Mouse (Mus musculus) right cerebral cortex, postnatal 36 days (tissue): ENCODE measurements around the gene Snx30.
A peak's percentile ranks its signal among the peaks of the same experiment; 100 is the strongest.

Experiments
- DNase-seq, 2 experiments: peaks; one replicate each; pipeline ENCODE4 v3.0.0; 2022; ENCODE audit warnings: low spot score in 2 of 2, mixed read lengths in 1 of 2

Snx30 gene

DNA sequence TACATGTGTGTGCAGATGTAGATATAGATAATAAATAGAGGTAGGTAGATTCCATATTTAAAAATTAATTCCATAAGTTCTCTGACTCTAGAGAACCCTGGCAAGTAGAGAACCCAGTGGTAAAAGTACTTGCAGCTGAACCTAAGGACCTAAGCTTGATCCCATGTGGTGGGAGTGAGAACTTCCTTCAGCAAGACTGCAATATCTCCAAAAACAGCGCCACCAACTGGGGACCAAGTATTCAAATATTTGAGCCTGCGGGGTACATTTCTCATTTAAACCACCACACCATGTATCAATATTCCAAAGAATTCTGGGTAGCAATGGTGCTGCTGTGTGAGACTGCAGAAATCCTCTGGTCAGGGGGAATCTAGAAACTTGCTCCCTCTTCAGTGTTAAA, 11.5 kb upstream of the Snx30 start:
- no peak for DNase-seq

DNA sequence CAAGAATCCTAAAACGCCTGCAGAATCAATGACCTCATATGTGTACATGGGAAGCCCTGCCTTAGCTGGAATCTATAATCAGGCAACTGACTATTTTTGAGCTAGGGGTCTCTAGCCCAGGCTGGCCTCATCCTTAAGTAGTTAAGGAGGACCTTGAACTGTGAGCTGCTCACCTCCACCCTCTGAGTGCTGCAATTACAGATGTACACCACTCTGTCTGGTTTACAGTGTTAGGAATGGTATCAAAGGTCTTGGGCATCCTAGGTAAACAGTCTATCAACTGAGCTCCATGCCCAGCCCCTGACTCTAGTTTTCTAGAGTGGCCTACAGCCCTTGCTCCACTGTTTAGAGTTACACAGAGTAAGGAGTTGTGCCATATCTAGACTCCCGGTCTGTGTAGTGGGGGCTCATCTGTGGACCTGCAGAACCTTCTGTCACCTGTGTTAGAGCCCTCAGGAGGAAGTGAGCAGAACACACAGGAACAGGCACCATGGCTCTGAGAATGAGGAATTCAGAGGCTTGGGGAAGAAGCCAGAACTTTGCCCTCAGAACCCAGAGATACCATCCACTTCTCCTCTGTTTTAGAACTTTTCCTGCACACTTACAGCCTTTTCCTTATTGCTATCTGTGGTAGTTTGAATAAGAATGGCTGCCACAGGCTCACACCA, 9.7 kb upstream of the Snx30 start:
- DNase-seq = no peak

DNA sequence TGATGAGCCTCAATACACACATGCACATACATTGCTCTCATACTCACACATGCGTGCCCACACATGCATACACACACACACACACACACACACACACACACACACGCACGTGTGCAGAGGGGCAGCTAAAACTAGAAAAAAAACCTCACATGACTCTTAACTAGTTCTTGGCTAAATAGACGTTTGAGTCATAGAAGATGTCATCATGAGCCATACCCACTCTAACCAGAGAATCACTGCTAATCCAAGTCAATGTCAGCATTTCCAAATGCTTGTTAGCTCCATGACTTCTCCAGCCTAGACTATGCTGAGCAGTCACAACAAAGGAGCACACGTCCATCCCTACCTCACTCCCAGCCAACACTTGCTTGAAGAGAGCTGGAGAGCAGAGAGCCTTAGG, 5.5 kb upstream of the Snx30 start:
- no peak for DNase-seq

DNA sequence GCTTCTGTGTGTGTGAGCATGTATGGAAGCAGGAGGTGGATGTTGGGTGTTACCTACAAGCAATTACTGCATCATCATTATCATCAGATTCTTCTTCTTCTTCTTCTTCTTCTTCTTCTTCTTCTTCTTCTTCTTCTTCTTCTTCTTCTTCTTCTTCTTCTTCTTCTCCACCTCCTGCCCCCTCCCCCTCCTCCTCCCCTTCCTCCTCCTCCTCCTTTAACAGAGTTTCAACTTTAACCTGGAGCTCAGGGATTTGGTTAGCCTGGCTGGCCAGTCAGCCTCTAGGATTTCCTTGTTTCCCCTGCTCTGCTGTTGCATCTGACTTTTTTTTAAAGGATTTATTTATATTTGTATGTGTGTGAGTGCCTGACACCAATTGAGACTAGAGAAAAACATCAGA, 4.2 kb upstream of the Snx30 start, which contains the start of gene Inip:
Inip (minus strand) TSS at position 101 of the 400 bp plus-strand sequence.
- DNase-seq = no peak

DNA sequence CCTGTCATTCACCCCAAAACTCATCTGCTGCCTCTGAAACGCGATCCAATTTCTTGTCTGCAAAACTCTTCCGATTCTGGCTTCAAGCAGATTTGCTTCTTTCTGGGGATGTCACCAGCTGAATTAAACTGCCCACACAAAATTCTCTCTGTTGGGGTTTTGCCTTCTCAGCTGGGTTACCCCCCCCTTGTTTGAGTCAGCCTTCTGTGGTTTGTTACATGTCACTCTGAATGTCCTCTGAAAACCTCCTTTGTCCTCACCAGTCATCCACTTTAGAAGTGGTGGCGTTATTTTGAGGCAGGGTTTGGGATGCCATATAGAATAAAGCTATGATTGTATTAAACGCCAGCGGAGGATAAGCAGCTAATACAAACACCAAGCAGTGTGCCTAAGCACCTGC, 3.5 kb upstream of the Snx30 start:
- DNase-seq = no peak

DNA sequence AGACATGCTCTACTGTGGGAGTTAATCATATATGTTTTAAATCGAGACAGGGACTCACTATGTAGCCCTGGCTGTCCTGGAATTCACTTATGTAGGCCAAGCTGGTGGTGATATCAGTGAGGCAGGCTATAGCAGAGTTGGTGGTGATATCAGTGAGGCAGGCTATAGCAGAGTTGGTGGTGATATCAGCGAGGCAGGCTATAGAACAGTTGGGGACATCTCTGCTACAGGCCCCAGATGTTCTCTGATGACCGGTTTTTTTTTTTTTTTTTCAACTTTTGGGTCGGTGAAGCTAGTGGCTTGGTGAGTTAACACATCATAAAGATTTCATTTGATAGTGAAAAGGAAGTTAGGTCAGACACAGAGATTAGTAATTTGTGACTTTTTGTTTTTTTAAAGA, 2.8 kb upstream of the Snx30 start:
- DNase-seq = no peak

DNA sequence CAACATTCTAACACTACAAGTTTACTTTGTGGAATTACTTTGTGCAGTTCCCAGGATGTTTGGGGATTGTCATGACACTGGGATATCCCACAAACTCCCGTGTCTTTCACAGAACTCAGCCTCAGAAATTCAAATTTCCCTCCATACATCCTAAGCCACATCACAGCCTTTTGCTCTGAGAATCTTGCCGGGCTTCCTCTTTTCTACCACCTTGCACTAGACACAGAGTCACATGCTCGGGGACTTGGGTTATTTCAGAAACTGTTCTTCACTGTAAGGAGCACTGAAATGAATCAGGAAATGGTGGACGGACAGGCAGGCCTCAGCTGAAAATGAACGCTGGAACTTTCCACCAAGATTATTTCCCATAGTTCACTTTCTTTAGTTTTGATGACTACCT, 2.3 kb upstream of the Snx30 start:
- DNase-seq = no peak

DNA sequence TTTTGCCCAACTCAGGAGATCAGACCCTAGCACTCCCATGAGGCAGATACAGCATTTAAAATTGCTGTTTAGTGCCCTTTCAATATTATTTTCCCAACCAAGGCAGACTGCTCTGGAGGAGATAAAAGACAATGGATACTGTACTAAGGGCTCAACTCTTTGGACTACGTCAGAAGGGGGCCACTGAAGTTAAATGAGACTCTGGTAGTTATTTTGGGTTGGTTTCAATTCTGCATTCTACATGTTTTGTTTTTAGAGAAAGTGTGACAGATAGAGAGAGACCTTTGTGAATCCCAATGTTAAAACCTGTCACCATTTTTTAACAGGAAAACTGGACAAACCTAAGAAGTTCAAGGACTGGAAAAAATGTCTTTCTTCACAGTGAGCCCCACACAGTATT, 886 bp upstream of the Snx30 start:
- DNase-seq = no peak

DNA sequence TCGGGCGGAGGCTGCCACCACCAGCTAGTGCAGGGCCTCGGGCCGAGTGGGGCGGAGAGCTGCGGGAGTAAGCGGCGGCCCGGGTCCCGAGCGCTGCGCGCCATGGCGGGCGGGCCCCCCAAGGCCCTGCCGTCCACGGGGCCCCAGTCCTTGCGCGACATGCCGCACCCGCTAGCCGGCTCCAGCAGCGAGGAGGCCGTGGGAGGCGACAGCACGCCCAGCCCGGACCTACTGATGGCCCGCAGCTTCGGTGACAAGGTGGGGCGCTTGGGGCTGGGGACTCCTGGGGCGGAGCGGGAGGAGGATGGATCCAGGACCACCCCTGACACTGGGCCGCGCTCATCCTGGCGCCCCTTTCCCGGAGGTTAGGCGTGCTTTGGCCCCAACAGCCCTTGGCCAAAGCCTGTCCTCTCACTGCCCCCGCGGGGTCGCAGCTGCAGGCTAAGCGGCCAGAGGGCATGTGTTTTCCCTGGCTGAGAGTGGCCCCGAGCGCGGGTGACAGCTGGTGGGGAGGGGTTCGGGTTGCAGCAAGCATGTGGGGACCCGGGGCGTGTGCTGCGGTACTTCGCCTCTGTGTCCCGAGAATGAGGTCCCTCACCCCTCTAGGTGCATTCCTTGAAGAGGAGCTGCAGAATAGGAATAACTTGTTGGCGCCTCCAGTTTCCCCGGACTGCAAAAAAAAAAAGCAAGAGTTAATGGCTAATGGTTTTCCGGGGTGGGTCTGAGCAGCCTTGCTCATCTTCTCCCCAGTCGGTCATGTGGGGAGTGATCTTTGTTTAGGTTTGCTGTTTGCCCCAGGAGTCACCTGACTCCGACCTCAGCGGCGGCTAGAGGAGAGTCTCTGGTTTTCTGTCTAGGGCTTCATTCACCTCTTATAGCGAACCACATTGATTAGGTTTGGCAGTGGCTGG, 583 bp downstream of the Snx30 start:
- DNase-seq = no peak

DNA sequence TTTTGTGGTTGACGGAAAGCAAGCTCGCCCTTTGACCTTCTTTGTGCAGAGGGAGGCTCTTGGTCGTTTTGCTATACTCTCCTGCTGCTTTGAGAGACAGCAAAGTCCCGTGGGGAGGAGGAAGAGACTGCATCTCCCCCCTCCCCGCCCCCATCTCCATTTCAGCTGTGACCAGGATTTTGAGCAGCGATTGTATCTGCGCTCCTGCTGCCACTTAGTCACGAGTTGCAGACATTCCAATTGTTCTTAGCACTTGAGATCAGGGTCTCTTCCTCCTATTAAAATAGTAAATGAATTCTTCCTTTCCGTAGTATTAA, 1.2 kb downstream of the Snx30 start:
- DNase-seq = no peak

DNA sequence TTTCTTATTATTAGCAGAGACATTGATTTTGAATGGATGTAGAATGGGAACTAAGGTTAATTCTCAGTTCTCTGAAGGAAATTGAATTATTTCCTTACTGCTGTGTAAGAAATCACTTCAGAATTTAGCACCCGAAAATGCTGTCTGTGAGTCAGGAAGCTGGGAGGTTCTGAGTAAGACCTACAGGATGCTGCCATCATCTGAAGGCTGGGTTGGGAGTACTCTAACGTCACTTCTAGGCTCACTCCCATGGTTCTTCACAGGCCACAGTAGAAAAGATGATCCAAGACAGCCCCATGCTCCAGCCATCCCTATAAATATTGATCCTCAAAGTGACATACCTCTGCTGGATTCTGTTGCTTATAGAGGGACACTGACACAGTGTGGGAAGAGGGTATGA, 1.9 kb downstream of the Snx30 start:
- DNase-seq = no peak

DNA sequence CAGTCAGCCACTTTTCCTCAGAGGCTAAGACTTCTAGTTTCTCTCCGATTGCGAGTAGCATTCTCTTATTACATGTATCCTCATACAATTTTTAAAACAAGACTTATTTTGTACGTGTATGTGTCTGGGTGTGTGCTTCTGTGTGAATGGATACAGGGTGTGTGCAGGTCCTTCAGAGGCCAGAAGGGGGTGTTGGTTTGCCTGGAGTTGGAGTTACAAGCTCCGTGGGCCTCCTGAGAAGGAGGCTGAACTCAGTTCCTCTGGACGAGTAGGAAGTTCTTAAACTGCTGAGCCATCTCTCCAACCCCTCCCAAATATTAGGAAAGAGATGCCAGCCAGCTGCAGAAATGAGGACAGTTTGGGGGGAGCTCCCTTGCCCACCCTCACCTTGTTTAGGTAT, 2.8 kb downstream of the Snx30 start:
- DNase-seq = no peak

DNA sequence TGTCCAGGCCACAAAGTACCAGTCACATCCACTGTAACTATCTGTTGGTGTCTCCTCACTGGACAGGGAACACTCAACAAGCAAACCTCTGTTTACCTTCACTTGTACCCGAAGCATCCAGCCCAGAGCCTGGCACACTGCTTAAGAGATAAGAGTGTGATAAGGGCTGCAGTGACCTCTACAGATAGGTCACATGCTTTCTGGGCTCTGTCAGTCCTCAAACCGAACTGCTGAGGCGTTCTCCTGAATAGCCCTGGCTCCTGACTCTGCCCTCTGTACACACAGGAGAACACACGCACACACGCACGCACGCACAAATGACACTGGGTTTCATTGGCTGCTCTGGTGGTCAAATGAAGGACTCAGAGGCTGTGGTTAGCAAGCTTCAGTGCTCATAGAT, 8.5 kb downstream of the Snx30 start:
- no peak for DNase-seq

DNA sequence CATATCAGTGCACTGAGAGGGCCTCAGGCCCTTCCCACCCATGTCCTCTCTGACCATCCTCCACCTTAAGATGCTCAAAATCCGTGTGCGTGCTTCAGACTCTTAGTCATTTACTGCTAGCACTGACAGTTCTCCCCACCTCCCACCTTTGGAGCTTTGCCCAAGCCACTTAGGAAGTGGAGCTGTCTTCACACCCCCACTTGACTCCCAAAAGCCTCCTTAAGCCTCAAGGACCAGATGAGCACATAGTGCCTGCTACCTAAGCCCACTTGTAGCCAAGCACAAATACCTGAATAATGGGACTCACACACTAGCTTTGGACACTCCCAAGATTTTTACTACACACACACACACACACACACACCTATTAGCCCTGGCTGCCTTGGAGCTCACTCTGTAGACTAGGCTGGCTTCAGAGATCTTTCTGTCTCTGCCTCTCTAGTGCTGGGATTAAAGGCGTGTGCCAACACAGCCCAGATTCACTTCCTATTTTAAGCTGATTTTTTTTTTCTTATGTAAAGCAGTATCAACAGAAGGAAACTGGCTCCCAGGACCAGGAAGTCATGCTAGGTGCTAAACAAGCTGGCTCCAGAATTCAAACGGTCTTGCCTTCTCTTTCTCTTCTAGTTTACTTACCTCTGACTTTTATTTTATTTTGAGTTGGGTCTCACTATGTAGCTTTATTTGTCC, 9.6 kb downstream of the Snx30 start:
- no peak for DNase-seq

DNA sequence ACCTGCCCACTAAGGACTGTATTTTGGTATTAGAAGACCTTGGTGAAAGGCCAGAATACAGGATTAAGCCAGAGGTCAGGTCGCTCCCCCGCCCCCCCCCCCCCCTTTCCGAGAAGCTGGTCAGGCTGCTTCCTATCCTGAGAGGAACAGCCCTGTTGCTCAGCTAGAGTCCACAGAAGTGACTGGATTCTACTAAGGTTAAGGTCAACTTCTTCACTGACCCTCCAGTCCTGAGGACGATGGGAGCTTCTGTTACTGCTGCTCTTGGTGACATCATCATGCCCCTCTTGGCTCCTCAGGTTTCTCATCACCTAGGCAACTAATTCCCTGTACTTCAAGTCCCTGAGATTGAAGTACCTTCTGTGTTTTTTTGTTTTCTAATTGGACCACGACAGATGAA, 10.4 kb downstream of the Snx30 start:
- DNase-seq = no peak

DNA sequence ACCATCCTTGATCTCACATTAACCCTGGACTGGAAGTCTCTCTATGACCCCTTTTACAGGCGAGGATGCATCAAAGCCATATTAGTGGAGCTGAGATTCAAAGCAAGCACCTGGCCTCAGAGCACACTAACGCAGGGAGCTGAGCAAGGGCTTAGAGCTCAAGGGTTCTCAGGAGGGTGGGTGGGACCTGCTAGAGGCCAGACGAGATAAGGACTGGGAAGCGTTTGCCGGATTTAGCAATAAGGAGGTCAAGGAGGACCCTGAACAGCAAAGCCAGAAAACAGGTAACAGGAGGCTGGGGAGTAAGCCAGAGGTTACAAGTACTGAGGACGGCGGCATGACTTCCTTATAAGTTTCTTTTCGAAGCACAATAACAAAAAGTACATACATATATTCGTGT, 10.8 kb downstream of the Snx30 start:
- DNase-seq = no peak

DNA sequence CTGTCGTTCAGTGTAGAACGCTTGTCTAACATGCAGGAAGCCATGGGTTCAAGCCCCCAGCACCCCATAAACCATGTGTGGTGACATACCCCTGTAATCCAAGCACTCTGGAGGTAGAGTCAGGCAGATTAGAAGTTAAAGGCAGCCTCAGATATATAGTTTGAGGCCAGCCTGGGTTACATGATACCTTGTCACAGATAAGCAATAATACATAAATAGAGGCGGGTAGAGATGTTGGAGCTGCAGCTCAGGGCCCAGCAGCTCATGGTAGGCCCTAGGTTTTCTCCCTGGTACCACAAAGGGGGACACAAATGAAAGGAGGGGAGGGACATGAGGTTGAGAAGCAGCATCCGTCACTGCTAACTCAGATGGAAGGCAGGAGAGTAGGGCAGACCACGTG, 12.2 kb downstream of the Snx30 start:
- no peak for DNase-seq

DNA sequence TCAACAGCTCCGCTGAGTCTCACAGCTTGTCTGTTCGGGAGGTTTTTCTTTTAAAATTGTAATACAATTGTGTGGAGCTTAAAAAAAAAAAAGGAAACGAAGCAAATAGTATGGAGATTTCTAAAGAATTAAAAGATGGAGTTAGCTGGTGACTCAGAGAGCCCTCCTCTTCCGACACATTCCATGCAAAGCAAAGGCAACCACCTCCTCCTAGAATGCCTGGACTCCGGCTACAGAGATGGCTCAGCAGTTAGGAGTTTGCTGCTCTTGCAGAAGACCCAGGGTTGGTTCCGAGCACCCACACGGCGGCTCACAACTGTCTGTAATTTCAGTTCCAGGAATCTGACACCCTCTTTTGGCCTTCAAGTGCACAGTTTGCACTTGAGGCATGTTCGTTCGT, 12.9 kb downstream of the Snx30 start:
- no peak for DNase-seq

DNA sequence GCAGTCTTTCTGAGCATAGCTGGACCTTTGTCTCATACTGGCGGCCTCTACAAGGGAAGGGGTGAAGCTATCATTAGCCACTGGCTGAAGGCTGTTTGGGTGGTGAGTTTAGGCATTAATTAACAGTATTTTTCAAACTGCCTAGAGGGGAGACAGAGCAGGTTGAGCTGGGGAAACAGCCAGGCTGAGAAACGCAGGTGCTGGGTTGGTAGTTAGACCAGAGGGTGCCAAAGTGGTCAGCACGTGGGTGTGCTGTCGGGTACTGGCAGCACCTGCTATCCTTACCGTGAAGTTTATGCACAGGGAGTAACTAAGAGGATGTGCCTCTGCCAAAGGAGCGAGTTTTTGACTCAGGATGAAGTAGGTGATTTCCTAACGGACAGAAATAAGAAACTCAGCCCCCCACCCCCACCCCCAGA, 13.4 kb downstream of the Snx30 start:
- DNase-seq = no peak

DNA sequence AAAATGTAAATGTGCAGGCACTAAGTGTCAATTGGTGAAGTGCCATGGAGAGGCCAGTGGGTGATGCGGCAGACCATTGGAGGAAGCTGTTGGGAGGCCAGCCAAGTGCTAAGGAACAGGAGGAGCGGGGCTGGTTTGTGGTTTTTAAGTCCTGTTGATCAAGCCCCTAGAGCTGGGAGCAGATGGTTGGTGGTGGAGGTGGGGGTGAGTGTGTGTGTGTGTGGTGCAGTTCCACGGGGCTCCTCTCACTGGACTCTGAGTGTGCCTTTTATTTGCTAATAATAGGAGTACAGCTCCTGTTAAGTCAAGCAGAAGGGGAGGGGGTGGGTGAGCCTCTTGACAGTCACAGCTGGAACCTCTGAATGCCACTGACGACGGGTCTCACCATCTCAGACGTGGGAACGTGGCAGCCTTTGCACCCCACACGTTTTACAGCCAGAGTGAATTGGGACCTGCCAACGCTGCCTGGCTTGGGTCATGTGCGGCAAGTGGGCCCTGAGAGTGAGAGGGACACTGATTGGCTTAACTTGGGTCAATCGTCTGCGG, 13.9 kb downstream of the Snx30 start:
- no peak for DNase-seq

DNA sequence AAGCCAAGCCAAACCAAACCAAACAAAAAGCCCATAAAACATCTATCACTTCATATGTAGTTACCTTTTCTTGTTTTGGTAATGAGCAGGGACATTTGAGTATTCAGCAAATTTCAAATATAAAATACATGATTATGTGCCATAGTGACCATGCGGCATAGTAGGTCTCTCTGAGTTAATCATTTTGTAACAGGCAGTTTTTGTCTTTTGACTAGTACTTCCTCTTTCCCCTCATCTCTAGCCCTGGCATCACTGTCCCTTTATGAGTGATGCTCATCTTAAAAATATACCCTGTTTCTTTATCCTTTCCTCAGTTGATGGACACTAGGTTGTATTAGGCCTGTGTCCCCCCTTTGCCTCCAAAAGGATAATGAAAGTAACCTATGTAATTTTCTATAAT, 15.9 kb downstream of the Snx30 start:
- no peak for DNase-seq

DNA sequence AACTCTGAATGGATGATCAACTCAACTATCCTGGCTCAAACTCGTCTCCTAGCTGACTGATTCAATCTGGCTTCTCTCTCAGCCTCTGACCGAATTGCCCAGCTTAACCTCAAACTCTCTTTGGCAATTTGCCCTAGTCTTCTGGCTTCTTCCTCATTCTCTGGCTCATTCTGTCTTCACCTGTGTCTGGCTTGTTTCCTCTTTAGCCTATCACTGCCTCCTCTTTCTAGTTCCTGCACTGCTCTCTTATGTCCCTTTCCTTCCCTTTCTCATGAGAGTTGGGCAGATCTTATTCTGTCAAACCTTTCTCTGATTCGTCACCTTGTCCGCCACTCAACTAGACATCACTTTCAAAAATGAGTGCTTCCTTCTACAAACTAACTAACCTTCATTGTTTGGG, 16.5 kb downstream of the Snx30 start:
- no peak for DNase-seq

DNA sequence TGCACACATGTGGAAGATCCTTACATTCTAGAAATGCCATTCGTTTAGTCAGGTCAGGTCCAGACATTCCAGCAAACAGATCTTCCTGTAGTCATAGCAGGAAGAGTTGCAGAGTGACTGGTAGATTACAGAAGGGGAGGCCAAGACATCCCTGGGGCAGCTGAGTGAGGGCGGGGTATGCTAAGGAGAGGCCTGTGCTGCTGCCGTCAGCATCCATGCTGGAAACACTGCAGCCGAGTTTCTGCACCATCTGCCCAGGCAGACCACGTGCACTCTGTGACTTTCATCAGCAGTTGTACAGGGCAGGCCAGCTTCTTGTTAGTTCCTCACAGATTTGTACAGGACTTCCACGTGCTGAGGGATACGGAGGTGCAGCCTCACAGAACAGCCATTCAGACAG, 17.8 kb downstream of the Snx30 start:
- DNase-seq = peak in 1 of 2 experiments; percentile 79
